Comparison of ENCODE assay signal across 12 mouse cellular contexts in the genomic region with DNA sequence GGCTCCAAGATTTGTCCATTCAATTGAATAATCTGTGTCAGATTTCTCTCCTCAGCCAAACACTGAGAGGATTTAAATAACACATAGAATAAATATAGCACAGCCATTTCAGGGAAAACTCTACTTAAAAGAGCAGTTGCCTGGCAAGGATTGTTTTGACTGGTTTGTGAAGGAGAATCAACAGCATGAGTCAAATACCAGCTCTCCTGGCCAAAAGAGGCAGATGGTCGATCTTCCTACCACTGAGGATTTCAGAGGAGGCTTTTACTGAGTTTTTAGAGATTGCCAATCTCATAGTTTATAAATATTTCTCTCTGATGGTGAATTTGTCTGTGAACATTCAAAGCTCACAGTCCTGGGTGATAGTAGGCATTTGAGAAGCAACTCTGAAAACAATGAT. TPM values are rescaled to one million over a fixed set of nuclear protein-coding genes. Genes with fewer than 3 reads are reported as not detected.
DNase-seq lines count a peak whose midpoint lies in the region; ATAC-seq and TF ChIP-seq lines count a peak whose summit lies in the region.
"Had no signal": no experiment of that assay in that cellular context is flagged by ENCODE, and none has a peak within 500 bp of the region (broad histone marks: within the 10 kb centered on the region; RNA-seq: fewer than 3 reads in every experiment).

No protein-coding gene starts in this region.

- no peak overlapping the region for H3K27ac ChIP-seq in cerebellum, adult 2 months (ENCODE audit: insufficient read depth, low read length)
- no peak overlapping the region for H3K27ac ChIP-seq in layer of hippocampus, adult 2 months
- H3K27ac ChIP-seq: hindbrain, embryonic 15.5 days; kidney, embryonic 15.5 days had no signal

- no peak overlapping the region for H3K4me3 ChIP-seq in cerebellum, adult 2 months (replicated peaks; ENCODE audit: insufficient read depth, low read depth, low read length)
- H3K4me3 ChIP-seq in layer of hippocampus, adult 2 months, result no peak overlapping the region
- H3K4me3 ChIP-seq: hindbrain, embryonic 15.5 days; kidney, embryonic 15.5 days; megakaryocyte, embryonic 14.5 days had no signal

- no peak for DNase-seq in cerebellum, postnatal 4 days (ENCODE audit: low spot score in 2 of 2)
- DNase-seq in cerebellum, adult 2 months, result peak; percentile 51 to 87
- peak; percentile 50 to 65 for DNase-seq in layer of hippocampus, adult 2 months (ENCODE audit: low spot score in 2 of 2)
- DNase-seq in left cerebral cortex, postnatal 4 days, result peak; percentile 10
- no peak for DNase-seq in embryo, embryonic 9.5 days (ENCODE audit: extremely low spot score)
- DNase-seq in kidney, adult 8-10 months, result no peak
- DNase-seq: thymus, adult 18-20 months had no signal

- ATAC-seq in cerebellum, adult (ENCODE audit: insufficient number of reproducible peaks, low FRiP score, low TSS enrichment), result peak; percentile 76
- no peak for ATAC-seq in megakaryocyte, adult 5-6 weeks (ENCODE audit: poor library complexity, severe bottlenecking)

- intact Hi-C loops in left cerebral cortex, postnatal 4 days (cut with DNase I), result no loop called here

- H3K4me1 ChIP-seq in cerebellum, adult 2 months (ENCODE audit: control insufficient read depth, insufficient read depth, low read length), result peaks cover 3% of the 10 kb centered on the region; the same call in 1 of the 2 replicates
- H3K4me1 ChIP-seq: kidney, embryonic 15.5 days; megakaryocyte, embryonic 14.5 days had no signal

- no peak for TF ChIP-seq POLR2A in cerebellum, adult 2 months (IDR thresholded peaks at IDR 0.05; ENCODE audit: borderline replicate concordance, insufficient read depth, low read length)

- H3K27me3 ChIP-seq in cerebellum, adult 2 months (ENCODE audit: control insufficient read depth, insufficient read depth, low read length), result no peaks in the 10 kb centered on the region; the same call in 1 of the 2 replicates
- H3K27me3 ChIP-seq: hindbrain, embryonic 15.5 days; megakaryocyte, embryonic 14.5 days had no signal

- no peak for TF ChIP-seq CTCF in cerebellum, adult 2 months (IDR thresholded peaks at IDR 0.05; ENCODE audit: borderline replicate concordance, insufficient read depth, low read depth, low read length)
- no peak for TF ChIP-seq CTCF in layer of hippocampus, adult 2 months (conservative IDR thresholded peaks at IDR 0.05)

- whole genome bisulfite sequencing in cerebellum, adult 2 months, result 4% methylated on average over 1 of the region's 1 CpGs

RNA-seq across cellular contexts. Expression of gene Gas2, which starts 41.9 kb away (rescaled TPM):
- polyA plus RNA-seq in cerebellum, adult 2 months (2012; rRNA removed), result 9.8 and 11.1 TPM in 2 replicates
- 10 to 100 TPM; 28.2 to 31.0 TPM for total RNA-seq in layer of hippocampus, adult 2 months (2021)
- 10 to 100 TPM; 10.5 to 13.5 TPM for total RNA-seq in left cerebral cortex, postnatal 4 days (2021)
- total RNA-seq in megakaryocyte, adult 5-6 weeks (2015), result 2.9 and 3.9 TPM in 2 replicates
- 4.3 and 4.9 TPM in 2 replicates for total RNA-seq in megakaryocyte, adult 5-6 weeks (2017)

RNA-seq across cellular contexts. Expression of gene Fancf, which starts 42.2 kb away (rescaled TPM):
- 6.1 and 6.9 TPM in 2 replicates for polyA plus RNA-seq in cerebellum, adult 2 months (2012; rRNA removed)
- 1 to 10 TPM; 4.7 to 5.0 TPM for total RNA-seq in layer of hippocampus, adult 2 months (2021)
- 1 to 10 TPM; 6.6 to 7.1 TPM for total RNA-seq in left cerebral cortex, postnatal 4 days (2021)
- 7.5 and 8.9 TPM in 2 replicates for total RNA-seq in megakaryocyte, adult 5-6 weeks (2015)
- total RNA-seq in megakaryocyte, adult 5-6 weeks (2017), result 4.1 and 6.3 TPM in 2 replicates

Comparison
In these comparisons a context has a peak if more than half of its experiments do, and no peak if none do; other contexts are left out.
1. DNase-seq: peak in cerebellum, adult 2 months (2 of 2), layer of hippocampus, adult 2 months (2 of 2) and left cerebral cortex, postnatal 4 days (single experiment); none in cerebellum, postnatal 4 days (0 of 2), embryo, embryonic 9.5 days (single experiment) and kidney, adult 8-10 months (0 of 2).